Mouse (Mus musculus) embryonic facial prominence, embryonic 13.5 days (tissue): ENCODE measurements at regions not wholly inside any gene's neighbourhood (a gene's known extent, or its start where the extent isn't known, plus 50 kb on each side); places are given as distances from the start of the nearest gene placed in this dataset.

Experiments
- ATAC-seq: fragments of 200-750 bp; cut with Nextera tagmentation; 2 replicates; pipeline ENCODE4 v1.8.0; 2017; ENCODE audit warnings: low read depth; ENCODE audit not compliant: insufficient number of reproducible peaks, insufficient read depth, low FRiP score, low TSS enrichment
- H3K27ac ChIP-seq: fragments of 300-500 bp; sonication (generic); 2 replicates; pipeline ENCODE4 v1.5.1; 2015; ENCODE audit warnings: moderate library complexity, mild to moderate bottlenecking, inconsistent platforms
- H3K27me3 ChIP-seq: fragments of 300-500 bp; sonication (generic); 2 replicates; pipeline ENCODE4 v1.6.1; 2015; ENCODE audit warnings: mild to moderate bottlenecking, inconsistent platforms
- H3K36me3 ChIP-seq: fragments of 300-500 bp; sonication (generic); 2 replicates; pipeline ENCODE4 v1.6.1; 2015; ENCODE audit warnings: mild to moderate bottlenecking, inconsistent platforms
- H3K4me1 ChIP-seq: fragments of 300-500 bp; sonication (generic); 2 replicates; pipeline ENCODE4 v1.6.1; 2015; ENCODE audit warnings: inconsistent platforms
- H3K4me2 ChIP-seq: fragments of 300-500 bp; sonication (generic); 2 replicates; pipeline ENCODE4 v1.6.1; 2015; ENCODE audit warnings: moderate library complexity, mild to moderate bottlenecking, inconsistent platforms
- H3K4me3 ChIP-seq: fragments of 300-500 bp; sonication (generic); 2 replicates; pipeline ENCODE4 v1.5.1; 2015; ENCODE audit warnings: mild to moderate bottlenecking, inconsistent platforms
- H3K9ac ChIP-seq: fragments of 300-500 bp; sonication (generic); 2 replicates; pipeline ENCODE4 v1.6.1; 2015; ENCODE audit warnings: mild to moderate bottlenecking, inconsistent platforms
- H3K9me3 ChIP-seq: fragments of 300-500 bp; sonication (generic); 2 replicates; pipeline ENCODE4 v1.6.1; 2016; ENCODE audit warnings: inconsistent platforms
- WGBS: fragments of 180-500 bp; shearing (Covaris S2); methylation state at CpG from one replicate; pipeline ENCODE4 v1.1.7; 2015; ENCODE audit warnings: mixed read lengths; 5-methylcytosine and 5-hydroxymethylcytosine counted together

DNA sequence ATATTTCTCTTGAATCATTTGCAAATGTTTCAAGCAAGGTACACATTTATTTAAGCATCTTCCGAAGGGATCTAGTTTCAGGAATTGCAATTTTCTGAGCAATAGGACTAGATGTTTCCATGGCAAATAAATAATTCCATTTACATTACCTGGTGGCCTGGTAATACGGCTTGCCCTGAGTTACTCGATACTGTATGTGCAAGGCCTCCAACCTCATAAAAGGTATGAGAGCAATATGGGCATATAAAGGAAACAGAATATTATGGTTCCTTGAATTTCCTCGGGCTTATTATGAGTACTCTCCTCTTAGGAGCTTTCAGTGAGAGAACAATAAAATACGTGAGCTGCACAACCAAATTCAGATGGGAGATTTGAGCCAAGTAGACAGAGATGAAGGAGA, 81.4 kb upstream of the Gm9972 start:
- H3K27me3 ChIP-seq: no peaks in the 10 kb centered on the region
- H3K4me2 ChIP-seq: no peak overlapping the region
- no peak overlapping the region for H3K4me3 ChIP-seq
- ATAC-seq: no peak
- H3K27ac ChIP-seq: no peak overlapping the region
- 79% methylated on average over 5 of the region's 5 CpGs for WGBS
- H3K9ac ChIP-seq: no peak overlapping the region
- no peaks in the 10 kb centered on the region for H3K4me1 ChIP-seq
- H3K36me3 ChIP-seq: no peaks in the 10 kb centered on the region
- H3K9me3 ChIP-seq: no peaks in the 10 kb centered on the region

- H3K36me3 ChIP-seq: no peaks in the 10 kb centered on the region
- no peak overlapping the region for H3K4me3 ChIP-seq
- H3K27me3 ChIP-seq: no peaks in the 10 kb centered on the region
- 49% methylated on average over 1 of the region's 1 CpGs for WGBS
- no peak overlapping the region for H3K27ac ChIP-seq
- no peaks in the 10 kb centered on the region for H3K9me3 ChIP-seq
- H3K4me2 ChIP-seq: no peak overlapping the region
- no peak for ATAC-seq
- no peaks in the 10 kb centered on the region for H3K4me1 ChIP-seq
- H3K9ac ChIP-seq: no peak overlapping the region
These were observed 69.8 kb upstream of the Gm9972 start for GRCm38 (mm10) chr11:42965732-42966131.

DNA sequence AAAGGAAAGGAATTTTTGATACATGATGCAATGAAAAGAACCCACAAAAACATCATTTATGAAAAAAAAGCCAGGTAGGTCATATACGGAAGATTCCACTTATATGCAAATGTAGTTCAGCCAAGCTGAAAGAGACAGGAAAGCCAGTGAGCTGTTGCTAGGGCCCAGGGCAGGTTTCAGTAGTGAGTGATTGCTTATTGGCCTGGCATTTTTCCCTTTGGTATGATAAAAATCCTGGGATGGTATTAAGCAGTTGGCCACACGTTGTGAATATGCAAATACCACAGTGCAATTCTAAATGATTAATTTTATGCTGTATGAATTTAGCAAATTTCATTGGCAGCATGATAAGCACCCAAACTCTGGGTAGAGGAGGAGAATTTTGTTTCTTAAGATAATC, 57.3 kb upstream of the Gm9972 start:
- Histone ChIP-seq H3K9ac (no peak overlapping the region), H3K4me3 (no peak overlapping the region), H3K36me3 (no peaks in the 10 kb centered on the region), H3K27ac (no peak overlapping the region), H3K9me3 (no peaks in the 10 kb centered on the region), H3K4me2 (no peak overlapping the region), H3K4me1 (no peaks in the 10 kb centered on the region), H3K27me3 (no peaks in the 10 kb centered on the region)
- ATAC-seq: no peak
- 68% methylated on average over 2 of the region's 2 CpGs for WGBS
